Mouse (Mus musculus) testis, adult 2 months (tissue): ENCODE data around the gene Srrm1. TPM values are rescaled to one million over a fixed set of nuclear protein-coding genes. Genes with fewer than 3 reads are reported as not detected.
A peak's percentile ranks its signal among the peaks of the same experiment; 100 is the strongest.

ENCODE experiments used
- H3K27ac ChIP-seq: fragments of 200-500 bp; 2 replicates; pipeline ENCODE4 v1.5.1; 2012; ENCODE audit warnings: low read depth, low read length; ENCODE audit not compliant: control insufficient read depth, insufficient read depth
- H3K27me3 ChIP-seq: fragments of 200-500 bp; 2 replicates; pipeline ENCODE4 v1.6.1; 2012; ENCODE audit warnings: mild to moderate bottlenecking, low read length, moderate library complexity; ENCODE audit not compliant: control insufficient read depth, insufficient read depth
- H3K36me3 ChIP-seq: fragments of 200-500 bp; 2 replicates; pipeline ENCODE4 v1.6.1; 2012; ENCODE audit warnings: mild to moderate bottlenecking, low read length; ENCODE audit not compliant: control insufficient read depth, insufficient read depth
- H3K4me1 ChIP-seq: fragments of 200-500 bp; 2 replicates; pipeline ENCODE4 v1.6.1; 2012; ENCODE audit warnings: low read length; ENCODE audit not compliant: control insufficient read depth, insufficient read depth
- H3K4me3 ChIP-seq: fragments of 200-500 bp; 2 replicates; pipeline ENCODE4 v1.5.1; 2012; ENCODE audit warnings: low read depth, mild to moderate bottlenecking, low read length, moderate library complexity, mixed read lengths; ENCODE audit not compliant: control insufficient read depth
- CTCF ChIP-seq: fragments of 200-500 bp; IDR thresholded peaks from 2 replicates; pipeline ENCODE4 v1.5.1; 2012; ENCODE audit warnings: low read depth, mild to moderate bottlenecking, inconsistent platforms, low read length, moderate library complexity; ENCODE audit not compliant: control insufficient read depth, insufficient read depth, insufficient replicate concordance
- POLR2A ChIP-seq: fragments of 200-500 bp; IDR thresholded peaks from 2 replicates; pipeline ENCODE4 v1.6.1; 2012; ENCODE audit warnings: low read depth, mild to moderate bottlenecking, inconsistent platforms, low read length, moderate library complexity; ENCODE audit not compliant: control insufficient read depth
- polyA plus RNA-seq: library from polyadenylated mRNA; depleted of rRNA; stranded (reverse); fragments of >200 nt; gene quantifications from 2 replicates; pipeline ENCODE4 v1.2.3, GENCODE M21; 2012

Gene Srrm1
- polyA plus RNA-seq, 1 experiment = 25.7 TPM

GRCm38 (mm10) chr4:135291199-135291598 lies 61.9 kb downstream of the Srrm1 start:
- H3K36me3 ChIP-seq = no peaks in the 10 kb centered on the region

GRCm38 (mm10) chr4:135287975-135288374 lies 65.1 kb downstream of the Srrm1 start:
- no peaks in the 10 kb centered on the region for H3K27me3 ChIP-seq
- H3K27ac ChIP-seq = 0 out of 2 replicates have a peak overlapping the region, but pooled peaks have one; percentile 15
- H3K4me3 ChIP-seq = no peak overlapping the region
- TF ChIP-seq POLR2A = no peak
- TF ChIP-seq CTCF = no peak
- peaks cover 6% of the 10 kb centered on the region for H3K4me1 ChIP-seq
- H3K36me3 ChIP-seq = no peaks in the 10 kb centered on the region

More at GRCm38 (mm10) chr4:135291199-135291598, 61.9 kb downstream of the Srrm1 start:
- no peaks in the 10 kb centered on the region for H3K27me3 ChIP-seq
- TF ChIP-seq POLR2A = no peak
- no peak for TF ChIP-seq CTCF
- no peak overlapping the region for H3K4me3 ChIP-seq
- H3K4me1 ChIP-seq = peaks cover 12% of the 10 kb centered on the region
- no peak overlapping the region for H3K27ac ChIP-seq

- Histone ChIP-seq H3K36me3 (no peaks in the 10 kb centered on the region), H3K27me3 (no peaks in the 10 kb centered on the region), H3K4me3 (no peak overlapping the region), H3K27ac (peak overlapping the region; percentile 40), H3K4me1 (peaks cover 2% of the 10 kb centered on the region)
- TF ChIP-seq POLR2A (no peak), CTCF (no peak)
Observed at GRCm38 (mm10) chr4:135286833-135287395, 66.2 kb downstream of the Srrm1 start.

GRCm38 (mm10) chr4:135286033-135286622 lies 67.0 kb downstream of the Srrm1 start:
- TF ChIP-seq POLR2A = no peak
- no peaks in the 10 kb centered on the region for H3K36me3 ChIP-seq
- peaks cover 2% of the 10 kb centered on the region for H3K4me1 ChIP-seq
- H3K4me3 ChIP-seq = no peak overlapping the region
- H3K27me3 ChIP-seq = no peaks in the 10 kb centered on the region
- H3K27ac ChIP-seq = peak overlapping the region; percentile 40

- Histone ChIP-seq H3K27me3 (no peaks in the 10 kb centered on the region), H3K36me3 (no peaks in the 10 kb centered on the region), H3K4me1 (peaks cover 2% of the 10 kb centered on the region), H3K27ac (no peak overlapping the region), H3K4me3 (no peak overlapping the region)
- no peak for TF ChIP-seq POLR2A
- TF ChIP-seq CTCF = no peak
Observed at GRCm38 (mm10) chr4:135285436-135285835, 67.7 kb downstream of the Srrm1 start.

- no peaks in the 10 kb centered on the region for H3K27me3 ChIP-seq
- no peak overlapping the region for H3K4me3 ChIP-seq
- peak; percentile 81; the same call in 1 of the 2 replicates for TF ChIP-seq CTCF
- no peak for TF ChIP-seq POLR2A
- H3K4me1 ChIP-seq = peaks cover 2% of the 10 kb centered on the region
- no peak overlapping the region for H3K27ac ChIP-seq
- no peaks in the 10 kb centered on the region for H3K36me3 ChIP-seq
Observed at GRCm38 (mm10) chr4:135283875-135284274, 69.2 kb downstream of the Srrm1 start.

- TF ChIP-seq CTCF (no peak), POLR2A (no peak)
- Histone ChIP-seq H3K4me3 (no peak overlapping the region), H3K36me3 (no peaks in the 10 kb centered on the region), H3K27ac (no peak overlapping the region), H3K4me1 (peaks cover 2% of the 10 kb centered on the region), H3K27me3 (no peaks in the 10 kb centered on the region)
Observed at GRCm38 (mm10) chr4:135283417-135283816, 69.7 kb downstream of the Srrm1 start.
